Mouse (Mus musculus) A20 (cell line): ENCODE measurements at regions not wholly inside any gene's neighbourhood (a gene's known extent, or its start where the extent isn't known, plus 50 kb on each side); places are given as distances from the start of the nearest gene placed in this dataset.

ENCODE experiments used
- DNase-seq: peaks from one replicate; pipeline ENCODE4 v3.0.0-alpha.2; 2011; ENCODE audit warnings: low read depth, low spot score

- no peak for DNase-seq
These were observed 106.2 kb upstream of the Adamts5 start for GRCm38 (mm10) chr16:86007799-86008198.

GRCm38 (mm10) chr16:86000846-86001245 is 99.2 kb upstream of the Adamts5 start:
- no peak for DNase-seq

GRCm38 (mm10) chr16:85985841-85986240 is 84.2 kb upstream of the Adamts5 start:
- no peak for DNase-seq

- DNase-seq = no peak
These were observed 75.5 kb upstream of the Adamts5 start for GRCm38 (mm10) chr16:85977102-85977501.

- no peak for DNase-seq
These were observed 65.3 kb upstream of the Adamts5 start for GRCm38 (mm10) chr16:85966892-85967444.

- DNase-seq = no peak
These were observed 64.6 kb upstream of the Adamts5 start for GRCm38 (mm10) chr16:85966251-85966650.

GRCm38 (mm10) chr16:85964352-85965210 is 63.0 kb upstream of the Adamts5 start:
- DNase-seq = no peak

GRCm38 (mm10) chr16:85956006-85956562 is 54.5 kb upstream of the Adamts5 start:
- no peak for DNase-seq

GRCm38 (mm10) chr16:85951628-85952027 is 50.0 kb upstream of the Adamts5 start:
- no peak for DNase-seq
